Mouse (Mus musculus) T-helper 2 cell (primary cell): ENCODE data around the gene Gabrg3.

Source experiments
- in situ Hi-C: fragments of 300-600 bp; cut with MboI, MseI; formaldehyde crosslinking; loops from one replicate; pipeline ENCODE4 v1.15.1; 2025; ENCODE audit warnings: high pct_unique_total_duplicates

Gabrg3 gene

DNA sequence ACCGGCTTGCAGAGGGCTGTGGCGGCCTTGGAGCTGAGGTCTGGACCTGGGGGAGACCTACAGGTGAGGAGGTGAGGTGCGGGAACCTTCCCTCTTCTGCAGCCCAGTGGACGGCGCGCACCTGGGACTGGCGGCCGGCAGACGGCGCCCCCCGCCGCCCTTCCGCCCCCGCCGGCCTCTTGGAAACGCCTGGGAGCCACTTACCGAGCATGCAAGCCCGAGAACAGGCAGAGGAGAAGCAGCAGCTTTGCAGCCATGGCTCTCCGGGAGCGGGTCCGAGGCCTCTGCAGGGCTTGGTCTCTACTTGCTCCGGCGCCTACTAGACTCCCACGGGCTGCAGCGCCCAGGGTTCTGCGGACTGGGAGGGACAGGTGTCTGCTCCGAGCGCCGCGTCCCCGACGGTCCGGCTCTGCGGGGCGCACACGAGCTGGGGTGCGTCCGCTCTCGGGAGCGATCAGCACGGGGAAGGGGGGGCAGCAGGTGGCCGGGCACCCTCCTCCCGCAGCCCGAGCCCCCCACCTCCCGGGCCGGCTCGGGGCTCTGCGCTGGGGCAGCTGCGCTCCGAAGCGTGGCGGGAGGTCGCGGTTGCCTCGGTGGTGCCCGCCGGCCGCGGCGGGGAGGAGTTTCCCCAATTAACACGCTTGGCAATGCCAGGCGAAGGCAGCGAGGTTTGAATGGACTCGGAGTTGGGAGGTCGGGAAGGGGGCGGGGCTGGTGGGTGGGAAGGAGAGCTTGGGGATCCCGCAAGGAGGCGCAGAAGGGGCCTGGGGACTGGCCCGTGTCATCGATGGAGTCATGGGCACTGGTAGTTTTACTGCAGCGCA lies at the start of gene Gabrg3:
Gabrg3 (minus strand) TSS at position 672 of the 824 bp plus-strand sequence.
- in situ Hi-C loops, result no loop called here

- in situ Hi-C loops, result no loop called here
These were observed 35.7 kb upstream of the Gabrg3 start for GRCm38 (mm10) chr7:57422675-57423074.

GRCm38 (mm10) chr7:57421044-57421443 lies 34.1 kb upstream of the Gabrg3 start:
- in situ Hi-C loops, result no loop called here

- in situ Hi-C loops, result no loop called here
These were observed 32.4 kb upstream of the Gabrg3 start, which contains the start of gene Gabrb3 for GRCm38 (mm10) chr7:57419392-57419791. Gabrb3 (plus strand) TSS chr7:57419692.

DNA sequence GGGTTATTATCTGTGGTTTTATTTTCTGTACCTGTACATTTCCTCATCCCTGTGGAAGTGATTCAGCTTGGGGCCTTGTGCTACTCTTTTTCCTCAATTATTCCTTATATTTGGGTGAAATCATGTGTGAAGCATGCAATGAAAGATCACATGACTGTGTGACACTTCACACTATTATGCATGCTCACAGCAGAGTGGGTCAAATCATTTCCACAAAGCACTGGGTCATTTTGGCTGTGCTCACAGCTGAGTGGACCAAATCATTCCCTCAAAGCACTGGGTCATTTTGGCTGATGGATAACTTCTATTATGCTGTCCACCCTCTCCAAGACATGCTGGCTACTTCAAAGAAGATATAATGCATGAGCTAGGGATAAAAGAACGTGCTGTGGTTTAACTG lies 25.9 kb upstream of the Gabrg3 start:
- in situ Hi-C loops, result no loop called here

GRCm38 (mm10) chr7:57411163-57411562 lies 24.2 kb upstream of the Gabrg3 start:
- in situ Hi-C loops, result no loop called here

DNA sequence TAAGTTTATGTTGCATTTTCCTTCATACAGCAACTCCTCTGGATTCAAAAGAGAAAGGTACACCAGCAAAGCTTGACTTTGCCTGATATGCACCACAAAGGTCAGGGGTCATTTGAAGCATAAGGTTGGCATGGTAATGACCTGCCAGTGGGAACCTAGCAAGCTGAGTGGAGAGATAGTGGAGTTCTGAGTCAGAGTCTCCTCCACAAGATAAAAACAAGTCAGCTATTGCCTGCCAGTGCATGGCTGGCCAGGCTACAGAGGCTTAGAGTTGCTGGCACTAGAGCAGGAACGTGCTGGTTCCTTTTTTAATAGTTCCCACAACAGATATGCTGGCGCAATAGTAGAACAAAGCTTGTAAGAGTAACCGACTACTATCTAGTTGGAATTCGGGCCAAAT lies 6.6 kb upstream of the Gabrg3 start:
- in situ Hi-C loops, result no loop called here

DNA sequence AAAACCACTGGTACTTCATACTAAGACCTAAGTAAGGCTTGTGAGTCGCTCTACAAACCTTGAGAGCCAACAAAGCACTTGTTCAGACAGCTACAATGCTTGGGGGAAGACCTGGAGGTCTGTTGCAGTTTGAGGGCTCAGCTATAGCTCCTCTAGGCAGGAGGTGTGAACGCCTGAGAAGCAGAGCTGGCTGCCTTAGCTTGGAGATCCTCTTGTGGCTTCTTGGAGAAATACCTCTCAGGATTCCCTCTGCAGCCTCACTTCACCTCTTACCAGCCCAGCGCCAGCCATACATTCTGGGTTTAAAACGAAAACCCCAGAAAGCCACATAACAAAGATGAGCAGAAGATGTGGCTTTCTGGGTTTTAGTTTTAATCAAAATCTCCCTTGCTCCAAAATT lies 3.1 kb upstream of the Gabrg3 start:
- in situ Hi-C loops, result no loop called here

GRCm38 (mm10) chr7:57387341-57387654 lies 310 bp upstream of the Gabrg3 start:
- in situ Hi-C loops, result no loop called here

DNA sequence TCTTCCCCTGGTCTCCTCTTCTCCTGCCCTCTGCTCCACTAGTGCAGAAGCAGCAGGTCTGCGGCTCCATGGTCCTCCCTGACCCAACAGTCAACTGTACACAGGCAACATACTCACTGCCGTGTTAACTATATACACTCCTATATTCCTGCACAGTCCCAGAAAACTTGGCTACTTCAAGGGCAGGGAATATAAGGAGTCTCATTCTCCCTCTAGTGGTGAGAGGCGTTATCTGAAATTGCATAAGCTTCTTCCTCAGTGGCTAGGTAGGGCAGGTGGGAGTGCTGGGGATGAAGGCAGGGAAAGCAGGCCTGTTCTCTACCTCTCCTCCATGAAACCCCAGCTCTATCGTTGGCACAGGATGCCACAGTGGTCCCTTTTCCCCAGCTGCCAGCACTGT lies 2.9 kb downstream of the Gabrg3 start:
- in situ Hi-C loops, result no loop called here

DNA sequence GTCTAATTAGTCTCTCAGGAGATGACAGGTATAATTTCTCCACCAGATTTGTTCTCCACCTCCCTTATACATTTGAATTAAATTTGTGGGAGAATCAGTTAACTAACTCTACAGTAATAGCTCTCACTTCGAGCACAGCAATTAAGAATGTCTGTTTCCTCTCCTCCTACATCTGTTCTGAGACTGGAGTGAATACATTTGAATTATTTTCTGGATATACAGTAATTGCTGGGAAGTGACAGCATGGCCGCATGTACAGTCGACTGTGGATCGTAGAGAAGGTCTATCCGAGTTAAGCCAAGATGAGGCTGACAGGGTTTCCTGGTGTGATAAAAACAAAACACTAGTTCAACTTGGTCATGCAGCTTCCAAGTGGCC lies 21.0 kb downstream of the Gabrg3 start:
- in situ Hi-C loops, result no loop called here

DNA sequence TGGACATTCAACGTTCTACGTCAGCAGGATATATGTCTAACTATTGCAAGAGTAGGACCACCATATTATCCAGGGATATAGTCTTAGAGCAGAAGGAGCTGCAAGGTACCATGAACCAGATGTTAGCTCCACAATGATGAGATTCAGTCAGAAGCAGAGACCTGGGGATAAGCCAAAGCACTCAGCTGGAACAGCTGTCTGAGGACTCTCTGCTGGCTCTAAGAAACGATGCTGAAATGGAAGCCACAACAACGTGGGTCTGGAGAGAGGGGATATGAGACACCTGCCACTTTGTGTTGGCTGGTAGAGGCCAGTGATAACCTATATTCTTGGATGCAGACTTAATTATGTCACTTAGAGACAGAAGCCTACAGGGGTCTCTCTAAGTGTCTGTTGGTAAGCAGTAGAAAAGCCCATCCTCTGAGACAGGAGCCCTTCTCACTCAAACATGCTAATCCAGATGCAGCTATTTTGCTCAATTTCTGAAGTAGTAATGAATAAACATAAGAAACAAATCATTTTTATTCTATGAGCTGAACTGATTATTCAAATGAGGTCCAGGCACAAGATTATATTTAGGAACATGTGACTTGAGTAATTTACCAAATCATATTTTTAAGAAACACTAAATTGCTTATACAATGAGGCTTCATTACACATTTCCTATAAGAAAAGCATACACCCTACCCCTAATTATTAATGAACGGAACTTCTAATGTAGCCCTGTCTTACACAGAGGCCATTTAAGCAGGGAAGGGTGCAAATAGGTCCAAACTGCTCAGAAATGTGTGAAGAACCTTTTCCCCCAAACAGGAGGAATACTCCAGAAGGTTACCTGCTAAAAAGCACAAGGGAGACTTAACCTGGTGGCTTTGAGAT lies 21.6 kb downstream of the Gabrg3 start:
- in situ Hi-C loops, result no loop called here

- in situ Hi-C loops, result no loop called here
These were observed 23.2 kb downstream of the Gabrg3 start for GRCm38 (mm10) chr7:57363812-57364211.

- in situ Hi-C loops, result no loop called here
These were observed 29.0 kb downstream of the Gabrg3 start for GRCm38 (mm10) chr7:57357871-57358540.

DNA sequence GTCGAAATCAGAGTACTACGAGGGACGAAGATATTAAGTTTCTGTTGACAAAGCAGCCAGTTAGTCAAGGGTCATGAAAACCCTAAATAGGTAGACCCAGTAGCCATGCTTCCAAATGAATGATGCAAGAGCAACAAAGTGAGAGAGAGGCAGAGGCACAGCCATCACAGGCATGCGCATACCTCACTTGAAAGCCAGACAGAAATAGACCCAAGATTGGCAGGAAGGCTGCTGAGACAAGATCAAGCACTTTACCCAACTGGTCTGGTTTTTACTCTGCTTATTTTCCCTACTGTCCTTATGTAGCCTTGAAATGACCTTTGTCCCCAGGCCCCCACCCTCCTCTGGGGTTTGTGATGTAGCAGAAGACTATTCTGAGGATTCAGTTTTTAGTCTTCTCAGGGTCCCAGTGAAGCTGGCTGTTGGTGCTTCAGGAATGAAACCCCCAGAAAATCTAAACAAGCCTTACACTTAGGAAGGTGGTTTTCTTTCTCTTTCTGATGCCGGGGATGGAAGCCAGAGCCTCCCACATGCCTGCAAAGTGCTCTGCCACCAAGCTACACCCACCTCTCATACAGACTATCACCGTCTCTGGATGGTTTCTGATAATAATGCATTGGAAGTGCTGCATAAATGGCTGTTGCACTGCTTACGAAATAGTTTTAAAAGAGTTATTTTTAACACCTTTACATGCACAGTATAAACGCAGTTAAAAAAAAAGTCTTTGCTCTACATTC lies 30.3 kb downstream of the Gabrg3 start:
- in situ Hi-C loops, result no loop called here

GRCm38 (mm10) chr7:57348774-57349173 lies 38.2 kb downstream of the Gabrg3 start:
- in situ Hi-C loops, result no loop called here

- in situ Hi-C loops, result no loop called here
These were observed 45.1 kb downstream of the Gabrg3 start for GRCm38 (mm10) chr7:57341910-57342309.

DNA sequence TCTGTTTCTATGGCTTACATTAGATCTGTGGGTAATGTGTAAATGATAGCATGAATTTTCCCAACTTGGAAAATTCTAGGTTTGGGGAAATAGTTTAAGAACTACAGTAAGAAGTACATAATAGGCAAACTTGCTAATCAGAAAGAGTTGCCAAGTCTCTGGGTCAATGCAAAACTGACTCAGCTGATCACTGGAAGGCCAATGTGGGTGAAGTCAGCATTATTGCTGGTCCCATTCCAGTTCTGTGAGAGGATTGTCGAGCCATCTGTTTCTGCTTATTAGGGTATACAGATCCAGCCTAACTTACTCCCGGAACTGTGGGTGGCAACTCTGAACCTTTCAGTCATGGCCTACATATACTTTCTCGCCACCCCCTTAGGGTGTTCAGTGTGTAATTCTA lies 55.8 kb downstream of the Gabrg3 start:
- in situ Hi-C loops, result no loop called here

GRCm38 (mm10) chr7:57330240-57330639 lies 56.7 kb downstream of the Gabrg3 start:
- in situ Hi-C loops, result no loop called here

GRCm38 (mm10) chr7:57324473-57324872 lies 62.5 kb downstream of the Gabrg3 start:
- in situ Hi-C loops, result no loop called here

DNA sequence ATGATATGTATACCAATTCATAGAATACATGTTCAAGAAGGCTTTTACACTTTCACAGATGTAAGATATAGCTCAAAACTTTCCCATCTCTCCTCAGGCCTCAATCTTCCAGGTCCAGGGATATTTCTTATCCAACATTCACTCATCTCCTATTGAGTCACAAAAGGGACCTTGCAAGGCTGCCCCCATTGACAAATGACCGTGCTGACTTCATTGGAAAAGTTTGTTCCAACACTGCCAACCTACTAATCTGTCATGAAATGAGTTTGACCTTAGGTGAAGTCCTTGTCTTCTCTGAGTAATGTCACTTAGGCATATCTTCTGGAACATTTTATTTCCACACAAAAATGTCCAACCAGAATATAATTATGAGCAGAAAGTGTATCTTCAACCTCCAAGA lies 64.9 kb downstream of the Gabrg3 start:
- in situ Hi-C loops, result no loop called here

DNA sequence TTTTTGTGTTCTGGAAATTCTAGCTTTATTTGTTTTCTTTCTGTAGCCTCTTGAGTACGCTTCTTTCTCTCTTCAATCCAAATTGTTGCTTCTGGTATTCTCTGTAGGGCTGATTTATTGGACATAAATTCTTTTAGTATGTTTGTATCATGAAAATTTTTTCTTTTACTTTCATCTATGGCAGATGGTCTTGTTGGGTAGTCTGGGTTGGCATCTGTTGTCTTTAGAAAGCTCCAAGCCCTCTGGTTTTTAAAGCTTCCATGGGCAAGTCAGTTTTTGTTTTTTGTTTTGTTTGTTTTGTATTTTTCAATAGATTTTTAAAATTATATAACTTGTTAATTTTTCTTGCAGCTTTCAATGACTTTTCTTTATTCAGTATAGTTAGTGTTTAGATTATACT lies 72.0 kb downstream of the Gabrg3 start:
- in situ Hi-C loops, result no loop called here
